Comparison of ENCODE assay signal across 30 mouse cellular contexts in genomic region chr11:84973661-84974060, GRCm38 (mm10). TPM values are rescaled to one million over a fixed set of nuclear protein-coding genes. Genes with fewer than 3 reads are reported as not detected.
A peak's percentile ranks its signal among the peaks of the same experiment; 100 is the strongest.
DNase-seq lines count a peak whose midpoint lies in the region; ATAC-seq and TF ChIP-seq lines count a peak whose summit lies in the region.
"Had no signal": no experiment of that assay in that cellular context is flagged by ENCODE, and none has a peak within 500 bp of the region (broad histone marks: within the 10 kb centered on the region; RNA-seq: fewer than 3 reads in every experiment).

No protein-coding gene starts in this region.

- DNase-seq in gastrocnemius, adult 2 months: no peak
- DNase-seq in gastrocnemius, postnatal 25 days: no peak
- DNase-seq in heart, adult 2 months: no peak
- no peak for DNase-seq in heart, postnatal 4 days
- DNase-seq in midbrain, embryonic 10.5 days (ENCODE audit: low spot score): no peak
- DNase-seq: adrenal gland, adult 8-10 months; adrenal gland, postnatal 14 days; adrenal gland, postnatal 36 days; B cell, adult 2 months; cerebellum, adult 11 months; cerebellum, adult 18-20 months; cerebellum, adult 8-10 months; cerebellum, adult 9-11 months; cerebellum, postnatal 14 days; cerebellum, postnatal 36 days; embryo, embryonic 11 days had no signal

- H3K9ac ChIP-seq in heart, adult 2 months (ENCODE audit: low read depth, low read length): no peak overlapping the region
- no peak overlapping the region for H3K9ac ChIP-seq in midbrain, embryonic 13.5 days (replicated peaks)
- H3K9ac ChIP-seq: embryonic facial prominence, embryonic 13.5 days; embryonic facial prominence, embryonic 15.5 days; forebrain, embryonic 12.5 days had no signal

- TF ChIP-seq CTCF in gastrocnemius, adult 2 months (IDR thresholded peaks at IDR 0.05): no peak
- TF ChIP-seq CTCF in heart, adult 2 months (IDR thresholded peaks at IDR 0.05): no peak

- no peaks in the 10 kb centered on the region for H3K79me2 ChIP-seq in heart, adult 2 months (replicated peaks; ENCODE audit: control insufficient read depth, insufficient read depth, low read length)

- H3K36me3 ChIP-seq in heart, adult 2 months (ENCODE audit: control insufficient read depth, insufficient read depth, low read length): no peaks in the 10 kb centered on the region
- no peaks in the 10 kb centered on the region for H3K36me3 ChIP-seq in midbrain, embryonic 10.5 days
- H3K36me3 ChIP-seq in midbrain, embryonic 13.5 days: no peaks in the 10 kb centered on the region
- H3K36me3 ChIP-seq: embryonic facial prominence, embryonic 13.5 days; embryonic facial prominence, embryonic 15.5 days; forebrain, embryonic 10.5 days; forebrain, embryonic 12.5 days; G1E had no signal

- no peak for ATAC-seq in midbrain, embryonic 13.5 days
- ATAC-seq: activated CD4-positive, CD25-positive, alpha-beta regulatory T cell, adult 4 months; CD4-positive, CD25-positive, alpha-beta regulatory T cell, adult 4 months; forebrain, embryonic 14.5 days; forebrain, embryonic 16.5 days; Patski had no signal

- TF ChIP-seq EP300 in heart, adult 2 months (IDR thresholded peaks at IDR 0.05; ENCODE audit: insufficient read depth, low read depth, low read length): no peak

- H3K27ac ChIP-seq in gastrocnemius, adult 2 months: peak overlapping the region; percentile 63
- peak overlapping the region; percentile 61 for H3K27ac ChIP-seq in heart, adult 2 months
- peak overlapping the region; percentile 52 for H3K27ac ChIP-seq in midbrain, embryonic 10.5 days (replicated peaks)
- no peak overlapping the region for H3K27ac ChIP-seq in midbrain, embryonic 13.5 days
- H3K27ac ChIP-seq: embryonic facial prominence, embryonic 13.5 days; embryonic facial prominence, embryonic 15.5 days; forebrain, embryonic 10.5 days; forebrain, embryonic 12.5 days had no signal

- intact Hi-C loops in gastrocnemius, adult 2 months (cut with DNase I): no loop called here
- intact Hi-C loops in heart, adult 2 months (cut with DNase I): loop anchor here (2.0 kb wide), 1 partner anchor 13 kb away; no protein-coding TSS in a partner anchor

- no peaks in the 10 kb centered on the region for H3K9me3 ChIP-seq in midbrain, embryonic 10.5 days (replicated peaks)
- H3K9me3 ChIP-seq in midbrain, embryonic 13.5 days: no peaks in the 10 kb centered on the region
- H3K9me3 ChIP-seq: embryonic facial prominence, embryonic 13.5 days; embryonic facial prominence, embryonic 15.5 days; forebrain, embryonic 10.5 days; forebrain, embryonic 12.5 days; G1E had no signal

- no peak overlapping the region for H3K4me3 ChIP-seq in gastrocnemius, adult 2 months
- H3K4me3 ChIP-seq in heart, adult 2 months: no peak overlapping the region
- H3K4me3 ChIP-seq in midbrain, embryonic 10.5 days: no peak overlapping the region
- no peak overlapping the region for H3K4me3 ChIP-seq in midbrain, embryonic 13.5 days (replicated peaks)
- H3K4me3 ChIP-seq: embryonic facial prominence, embryonic 13.5 days; embryonic facial prominence, embryonic 15.5 days; erythroblast, embryonic 14.5 days; forebrain, embryonic 10.5 days; forebrain, embryonic 12.5 days had no signal

- no peaks in the 10 kb centered on the region for H3K27me3 ChIP-seq in heart, adult 2 months (ENCODE audit: control insufficient read depth, insufficient read depth, low read length)
- H3K27me3 ChIP-seq in midbrain, embryonic 10.5 days (ENCODE audit: low read depth, poor library complexity, severe bottlenecking): no peaks in the 10 kb centered on the region
- H3K27me3 ChIP-seq in midbrain, embryonic 13.5 days: no peaks in the 10 kb centered on the region
- H3K27me3 ChIP-seq: CH12.LX; embryonic facial prominence, embryonic 13.5 days; embryonic facial prominence, embryonic 15.5 days; forebrain, embryonic 12.5 days; Patski had no signal

- no peak for TF ChIP-seq POLR2A in heart, adult 2 months (IDR thresholded peaks at IDR 0.05; ENCODE audit: insufficient read depth, low read depth, low read length)

- H3K4me2 ChIP-seq in midbrain, embryonic 13.5 days (replicated peaks): no peak overlapping the region
- H3K4me2 ChIP-seq: embryonic facial prominence, embryonic 13.5 days; embryonic facial prominence, embryonic 15.5 days; forebrain, embryonic 12.5 days had no signal

- H3K4me1 ChIP-seq in heart, adult 2 months (ENCODE audit: control insufficient read depth, insufficient read depth, low read length): peaks cover 14% of the 10 kb centered on the region
- peaks cover 33% of the 10 kb centered on the region for H3K4me1 ChIP-seq in midbrain, embryonic 10.5 days
- H3K4me1 ChIP-seq in midbrain, embryonic 13.5 days (replicated peaks): 0 out of 2 replicates have a peak, but pooled peaks cover 6% of the 10 kb centered on the region
- H3K4me1 ChIP-seq: embryonic facial prominence, embryonic 13.5 days; embryonic facial prominence, embryonic 15.5 days had no signal

- WGBS in heart, adult 2 months: 55% methylated on average over 5 of the region's 5 CpGs
- WGBS in midbrain, embryonic 10.5 days: 69% methylated on average over 5 of the region's 5 CpGs
- WGBS in midbrain, embryonic 13.5 days: 67% methylated on average over 5 of the region's 5 CpGs

RNA-seq across cellular contexts. Expression of gene Car4, which starts 16.1 kb away (rescaled TPM):
- total RNA-seq in gastrocnemius, adult 2 months (2021): 10 to 100 TPM; 10.2 to 13.5 TPM
- total RNA-seq in gastrocnemius, postnatal 25 days (2021): 10 to 100 TPM; 10.2 to 13.5 TPM
- 10 to 100 TPM; 29.3 to 40.9 TPM for total RNA-seq in heart, adult 2 months (2021)
- polyA plus RNA-seq in heart, adult 2 months (2012; rRNA removed): 23.0 and 40.2 TPM in 2 replicates
- 10 to 100 TPM; 21.1 to 21.5 TPM for total RNA-seq in heart, postnatal 4 days (2021)
- polyA plus RNA-seq in midbrain, embryonic 10.5 days (2016; fragmentation: Nextera tagmentation; extraction: Ambion mirVana): 9.3 and 16.8 TPM in 2 replicates
- polyA plus RNA-seq in midbrain, embryonic 13.5 days (2015; fragmentation: Nextera tagmentation; extraction: Ambion mirVana): 5.4 TPM in 2 replicates
- total RNA-seq: CH12.LX; common myeloid progenitor, adult 5-6 weeks; G1E had no signal
- polyA plus RNA-seq: activated CD4-positive, CD25-positive, alpha-beta regulatory T cell, adult 4 months; CD4-positive, CD25-positive, alpha-beta regulatory T cell, adult 4 months; embryonic facial prominence, embryonic 13.5 days; erythroblast, embryonic 14.5 days; G1E; Patski had no signal

RNA-seq across cellular contexts. Expression of gene Znhit3, which starts 57.5 kb away (rescaled TPM):
- 10 to 100 TPM; 13.7 to 16.5 TPM for total RNA-seq in gastrocnemius, adult 2 months (2021)
- 10 to 100 TPM in 1 of 2 experiments, 1 to 10 TPM in 1; 9.6 to 10.2 TPM for total RNA-seq in gastrocnemius, postnatal 25 days (2021)
- total RNA-seq in heart, adult 2 months (2021): 10 to 100 TPM in 1 of 2 experiments, 1 to 10 TPM in 1; 8.7 to 11.6 TPM
- 8.8 and 13.0 TPM in 2 replicates for polyA plus RNA-seq in heart, adult 2 months (2012; rRNA removed)
- total RNA-seq in heart, postnatal 4 days (2021): 10 to 100 TPM; 13.4 to 13.7 TPM
- polyA plus RNA-seq in midbrain, embryonic 10.5 days (2016; fragmentation: Nextera tagmentation; extraction: Ambion mirVana): 80.5 and 91.7 TPM in 2 replicates
- polyA plus RNA-seq in midbrain, embryonic 13.5 days (2015; fragmentation: Nextera tagmentation; extraction: Ambion mirVana): 67.4 and 68.1 TPM in 2 replicates
